Mouse (Mus musculus): Measurements from ENCODE around the gene Tmcc3. TPM values are rescaled to one million over a fixed set of nuclear protein-coding genes. Genes with fewer than 3 reads are reported as not detected.
A peak's percentile ranks its signal among the peaks of the same experiment; 100 is the strongest.

The Tmcc3 gene
- polyA plus RNA-seq, 1 experiment from 2014 or later = 5.7 TPM

DNA sequence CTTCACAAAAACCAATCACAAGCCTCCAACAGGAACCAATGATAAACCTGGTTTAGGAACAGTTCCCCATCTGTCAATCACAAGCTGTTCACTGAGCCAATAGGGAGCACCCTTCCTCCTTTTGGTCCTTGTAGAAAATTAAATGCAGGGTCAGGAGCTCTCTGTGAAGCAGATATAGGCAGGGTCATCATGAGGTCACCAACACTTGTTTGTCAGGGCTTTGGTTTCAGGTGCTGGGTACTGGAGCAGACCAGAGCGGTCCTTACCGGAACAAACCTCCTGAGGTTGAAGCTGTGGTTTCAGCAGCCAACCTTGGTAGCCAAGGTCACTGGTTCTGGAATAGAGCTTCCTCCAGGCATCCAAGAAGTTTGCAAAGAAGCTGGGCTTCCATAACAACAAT, 12.4 kb upstream of the Tmcc3 start:
- H3K9me3 ChIP-seq (replicated peaks) = no peaks in the 10 kb centered on the region
- H3K4me3 ChIP-seq = no peak overlapping the region
- H3K27me3 ChIP-seq (ENCODE audit: low read depth, poor library complexity, severe bottlenecking) = no peaks in the 10 kb centered on the region
- no peak for DNase-seq (ENCODE audit: low spot score)
- 95% methylated on average over 2 of the region's 2 CpGs for WGBS
- H3K4me1 ChIP-seq = peaks cover 21% of the 10 kb centered on the region
- no peaks in the 10 kb centered on the region for H3K36me3 ChIP-seq
- H3K27ac ChIP-seq = no peak overlapping the region

GRCm38 (mm10) chr10:94304064-94304657, 7.6 kb upstream of the Tmcc3 start:
- Histone ChIP-seq H3K27me3 (ENCODE audit: low read depth, poor library complexity, severe bottlenecking) (no peaks in the 10 kb centered on the region), H3K27ac (no peak overlapping the region), H3K9me3 (replicated peaks) (no peaks in the 10 kb centered on the region), H3K36me3 (no peaks in the 10 kb centered on the region), H3K4me1 (no peaks in the 10 kb centered on the region), H3K4me3 (no peak overlapping the region)
- WGBS = 89% methylated on average over 9 of the region's 9 CpGs
- DNase-seq (ENCODE audit: low spot score) = no peak

DNA sequence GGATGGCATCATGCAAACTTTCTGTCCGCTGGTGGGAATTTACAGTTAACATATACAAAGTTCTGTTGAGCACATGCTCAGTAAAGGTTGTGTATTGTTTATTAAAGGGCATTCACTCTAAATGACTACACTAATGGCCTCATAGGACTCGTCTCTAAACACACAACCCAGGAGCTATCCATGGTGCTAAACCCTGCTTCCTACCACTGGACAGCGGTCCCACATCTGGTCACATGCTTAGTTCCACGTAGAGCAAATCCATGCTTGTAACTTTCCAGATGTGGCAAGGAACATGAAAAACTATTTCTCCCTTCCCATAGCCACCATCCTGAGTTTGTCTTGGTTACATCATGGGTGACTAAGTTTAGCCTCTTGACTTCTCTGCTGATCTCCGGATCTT, 6.2 kb upstream of the Tmcc3 start:
- peaks cover 7% of the 10 kb centered on the region for H3K27me3 ChIP-seq (ENCODE audit: low read depth, poor library complexity, severe bottlenecking)
- H3K4me3 ChIP-seq = no peak overlapping the region
- peak; percentile 58 for DNase-seq (ENCODE audit: low spot score)
- H3K27ac ChIP-seq = no peak overlapping the region
- no peaks in the 10 kb centered on the region for H3K4me1 ChIP-seq
- 63% methylated on average over 5 of the region's 5 CpGs for WGBS
- H3K36me3 ChIP-seq = no peaks in the 10 kb centered on the region
- H3K9me3 ChIP-seq (replicated peaks) = no peaks in the 10 kb centered on the region

- 54% methylated on average over 9 of the region's 9 CpGs for WGBS
- H3K4me3 ChIP-seq = no peak overlapping the region
- no peaks in the 10 kb centered on the region for H3K9me3 ChIP-seq (replicated peaks)
- peaks cover 15% of the 10 kb centered on the region for H3K4me1 ChIP-seq
- peaks cover 45% of the 10 kb centered on the region for H3K27me3 ChIP-seq (ENCODE audit: low read depth, poor library complexity, severe bottlenecking)
- H3K27ac ChIP-seq = no peak overlapping the region
- no peak for DNase-seq (ENCODE audit: low spot score)
- no peaks in the 10 kb centered on the region for H3K36me3 ChIP-seq
Measured at GRCm38 (mm10) chr10:94310499-94311267, 1.1 kb upstream of the Tmcc3 start.

DNA sequence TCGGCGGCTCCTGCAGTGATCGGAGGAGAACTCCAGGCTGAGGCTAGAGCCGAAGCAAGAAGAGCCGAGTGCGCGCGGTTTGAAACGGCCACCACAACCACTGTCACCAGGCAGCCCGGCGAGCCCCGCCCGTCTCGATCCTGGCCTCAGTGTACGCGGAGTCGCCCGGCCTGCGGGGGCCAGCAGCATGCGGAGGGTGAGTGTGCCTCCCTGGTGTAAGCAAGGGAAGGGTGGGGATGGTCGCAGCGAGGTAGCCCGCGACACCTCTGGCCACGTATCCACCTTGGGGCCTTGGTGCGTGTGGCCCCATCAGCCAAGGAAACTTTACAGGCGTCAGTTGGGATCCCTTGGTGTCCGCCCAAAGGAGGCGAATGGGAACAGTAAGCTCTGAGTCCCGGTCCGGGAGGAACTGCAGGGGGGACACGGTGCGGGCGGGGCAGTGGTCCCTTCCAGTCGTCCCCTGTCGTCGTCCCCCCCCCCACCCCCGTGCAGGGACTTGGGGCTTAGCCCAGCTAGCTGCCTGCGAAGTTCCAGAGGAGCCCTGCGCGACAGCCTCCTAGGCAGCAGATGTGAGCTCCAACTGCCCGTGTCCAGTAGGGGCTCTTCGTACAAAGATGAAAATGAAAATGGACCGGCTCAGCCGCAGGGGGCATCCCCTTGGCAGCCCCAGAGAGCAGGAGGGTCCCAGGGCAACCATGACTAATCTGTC, 412 bp downstream of the Tmcc3 start:
- H3K4me3 ChIP-seq = peak overlapping the region; percentile 59
- peak; percentile 61 for DNase-seq (ENCODE audit: low spot score)
- H3K4me1 ChIP-seq = peaks cover 15% of the 10 kb centered on the region
- WGBS = 1% methylated on average over 45 of the region's 45 CpGs
- H3K36me3 ChIP-seq = no peaks in the 10 kb centered on the region
- H3K27ac ChIP-seq = 0 out of 2 replicates have a peak overlapping the region, but pooled peaks have one; percentile 25
- no peaks in the 10 kb centered on the region for H3K9me3 ChIP-seq (replicated peaks)
- H3K27me3 ChIP-seq (ENCODE audit: low read depth, poor library complexity, severe bottlenecking) = peaks cover 45% of the 10 kb centered on the region

DNA sequence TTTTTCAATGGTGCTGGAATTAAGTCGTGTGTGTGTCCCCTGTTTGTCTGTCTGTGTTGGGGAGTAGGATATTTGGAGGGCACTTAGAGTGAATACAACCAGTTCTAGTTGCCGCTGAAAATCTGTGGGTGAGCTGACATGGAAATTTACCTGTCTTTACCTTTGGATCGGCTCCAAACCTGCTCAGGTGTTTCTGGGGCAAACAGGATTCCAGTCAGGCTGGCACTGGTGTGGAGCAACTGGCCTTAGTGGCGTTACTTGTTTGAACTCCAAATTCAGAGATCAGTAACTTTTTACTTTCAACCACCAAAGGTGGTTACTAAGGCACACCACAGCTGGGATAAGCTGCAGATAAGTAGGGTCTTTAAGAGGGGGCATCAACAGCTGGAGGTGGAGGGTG, 1.4 kb downstream of the Tmcc3 start:
- peaks cover 45% of the 10 kb centered on the region for H3K27me3 ChIP-seq (ENCODE audit: low read depth, poor library complexity, severe bottlenecking)
- DNase-seq (ENCODE audit: low spot score) = no peak
- no peaks in the 10 kb centered on the region for H3K36me3 ChIP-seq
- H3K4me3 ChIP-seq = no peak overlapping the region
- 82% methylated on average over 4 of the region's 4 CpGs for WGBS
- no peaks in the 10 kb centered on the region for H3K9me3 ChIP-seq (replicated peaks)
- H3K27ac ChIP-seq = no peak overlapping the region
- peaks cover 15% of the 10 kb centered on the region for H3K4me1 ChIP-seq

GRCm38 (mm10) chr10:94318574-94318973, 6.8 kb downstream of the Tmcc3 start:
- DNase-seq (ENCODE audit: low spot score) = no peak
- Histone ChIP-seq H3K4me3 (no peak overlapping the region), H3K36me3 (no peaks in the 10 kb centered on the region), H3K27ac (no peak overlapping the region), H3K27me3 (ENCODE audit: low read depth, poor library complexity, severe bottlenecking) (peaks cover 8% of the 10 kb centered on the region), H3K4me1 (no peaks in the 10 kb centered on the region), H3K9me3 (replicated peaks) (no peaks in the 10 kb centered on the region)
- 78% methylated on average over 4 of the region's 4 CpGs for WGBS

DNA sequence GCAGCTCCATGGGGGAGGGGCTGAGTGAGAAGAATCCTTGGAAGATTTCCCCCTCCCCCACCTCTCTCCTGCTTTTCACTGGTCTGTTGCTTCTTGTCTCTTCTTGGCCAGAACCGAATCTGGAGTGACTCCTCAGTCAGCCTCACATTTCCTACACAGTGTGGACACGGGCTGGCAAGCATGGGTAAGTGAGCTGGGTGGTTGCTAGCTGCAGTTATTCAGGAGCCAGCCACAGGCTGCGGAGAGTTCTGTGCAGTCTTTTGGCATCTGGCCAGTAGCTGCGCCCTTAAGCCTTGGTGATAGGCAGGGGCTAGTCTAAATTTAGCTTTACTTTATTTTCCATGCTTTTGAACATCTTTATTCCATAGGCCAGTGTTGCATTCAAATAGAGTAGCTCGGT, 18.2 kb downstream of the Tmcc3 start:
- Histone ChIP-seq H3K4me3 (no peak overlapping the region), H3K27ac (no peak overlapping the region), H3K36me3 (no peaks in the 10 kb centered on the region), H3K4me1 (no peaks in the 10 kb centered on the region), H3K27me3 (ENCODE audit: low read depth, poor library complexity, severe bottlenecking) (no peaks in the 10 kb centered on the region), H3K9me3 (replicated peaks) (no peaks in the 10 kb centered on the region)
- WGBS = 76% methylated on average over 5 of the region's 5 CpGs
- no peak for DNase-seq (ENCODE audit: low spot score)

DNA sequence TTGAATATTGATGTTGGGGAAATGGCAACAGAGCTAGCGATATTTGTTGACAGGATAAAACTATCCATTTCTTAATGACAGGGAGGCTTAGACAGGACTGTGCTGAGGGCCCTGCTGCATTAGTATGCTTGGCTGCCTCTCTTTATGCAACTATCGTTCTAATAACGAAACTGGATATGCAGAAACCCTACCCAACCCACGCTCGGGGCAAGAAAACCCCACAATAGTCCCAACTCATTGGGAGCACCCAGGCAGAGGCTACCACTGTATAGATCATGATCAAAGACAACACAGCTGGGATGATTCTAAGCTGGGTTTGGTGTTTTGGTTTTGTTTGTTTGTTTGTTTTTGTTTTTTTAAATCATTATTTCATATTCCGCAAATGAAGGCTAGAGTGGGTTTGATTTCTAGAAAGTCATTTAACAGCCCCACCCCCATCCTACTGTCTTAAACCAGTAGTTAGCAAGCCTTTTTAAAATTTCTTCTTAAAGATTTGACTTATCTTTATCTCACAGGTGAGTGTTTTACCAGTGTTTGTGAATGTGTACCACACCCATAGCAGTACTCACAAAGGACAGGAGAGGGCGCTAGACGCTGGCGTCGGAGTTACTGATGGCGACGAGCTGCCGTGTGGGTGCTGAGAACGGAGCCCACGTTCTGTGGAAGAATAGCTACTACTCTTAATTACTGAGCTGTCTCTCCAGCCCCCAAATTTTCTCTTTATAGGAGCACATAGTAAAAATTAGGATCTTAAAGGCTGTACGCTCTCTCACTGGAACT, 20.8 kb downstream of the Tmcc3 start:
- no peak overlapping the region for H3K4me3 ChIP-seq
- H3K27me3 ChIP-seq (ENCODE audit: low read depth, poor library complexity, severe bottlenecking) = no peaks in the 10 kb centered on the region
- H3K27ac ChIP-seq = no peak overlapping the region
- H3K4me1 ChIP-seq = no peaks in the 10 kb centered on the region
- H3K36me3 ChIP-seq = no peaks in the 10 kb centered on the region
- DNase-seq (ENCODE audit: low spot score) = no peak
- H3K9me3 ChIP-seq (replicated peaks) = no peaks in the 10 kb centered on the region
- 89% methylated on average over 16 of the region's 16 CpGs for WGBS

DNA sequence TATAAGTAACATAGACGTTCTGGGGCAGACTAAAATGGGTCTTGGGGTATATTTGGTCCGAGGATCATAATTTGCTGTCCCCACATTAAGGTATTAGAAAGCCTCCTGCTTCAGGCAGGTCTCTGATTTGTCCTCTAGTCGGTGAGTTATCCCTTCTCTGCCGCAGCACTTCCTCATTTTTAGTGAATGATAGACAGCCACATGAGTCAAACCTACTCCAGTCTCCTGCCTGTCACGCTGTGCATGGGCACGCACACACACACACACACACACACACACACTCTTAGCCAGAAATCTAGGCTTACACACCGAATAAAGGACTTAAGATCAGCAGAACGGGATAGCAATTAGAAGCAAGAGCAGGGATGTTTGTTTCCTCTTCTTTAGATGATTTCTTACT, 21.6 kb downstream of the Tmcc3 start:
- Histone ChIP-seq H3K4me3 (no peak overlapping the region), H3K27me3 (ENCODE audit: low read depth, poor library complexity, severe bottlenecking) (no peaks in the 10 kb centered on the region), H3K9me3 (replicated peaks) (no peaks in the 10 kb centered on the region), H3K27ac (no peak overlapping the region), H3K4me1 (no peaks in the 10 kb centered on the region), H3K36me3 (no peaks in the 10 kb centered on the region)
- no peak for DNase-seq (ENCODE audit: low spot score)
- 90% methylated on average over 8 of the region's 8 CpGs for WGBS

DNA sequence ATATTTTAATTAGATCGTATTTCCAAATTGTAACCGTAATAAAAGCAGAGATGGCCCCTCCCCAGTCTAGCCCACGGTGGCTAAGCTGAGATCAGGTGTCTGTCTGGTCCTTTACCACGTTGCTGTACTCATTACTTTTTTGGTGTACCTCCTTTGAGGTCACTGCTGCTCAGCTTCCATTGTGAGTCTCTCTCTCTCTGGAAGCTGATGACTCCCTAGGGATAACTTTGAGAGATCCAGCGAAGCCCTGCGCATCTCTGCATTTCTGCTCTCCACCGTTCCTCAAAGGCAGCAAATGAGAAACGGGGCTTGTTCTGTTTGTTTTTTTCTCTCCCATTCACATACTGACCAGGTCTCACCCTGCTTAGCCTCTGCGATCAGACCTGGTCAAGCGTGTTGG, 23.3 kb downstream of the Tmcc3 start:
- WGBS = 89% methylated on average over 10 of the region's 10 CpGs

GRCm38 (mm10) chr10:94336071-94336470, 24.3 kb downstream of the Tmcc3 start:
- Histone ChIP-seq H3K4me3 (no peak overlapping the region), H3K36me3 (no peaks in the 10 kb centered on the region), H3K9me3 (replicated peaks) (no peaks in the 10 kb centered on the region), H3K27ac (no peak overlapping the region), H3K27me3 (ENCODE audit: low read depth, poor library complexity, severe bottlenecking) (no peaks in the 10 kb centered on the region), H3K4me1 (no peaks in the 10 kb centered on the region)
- no peak for DNase-seq (ENCODE audit: low spot score)
- 92% methylated on average over 6 of the region's 6 CpGs for WGBS

More for the DNA sequence above, 23.3 kb downstream of the Tmcc3 start:
- no peak overlapping the region for H3K27ac ChIP-seq
- H3K36me3 ChIP-seq = no peaks in the 10 kb centered on the region
- no peaks in the 10 kb centered on the region for H3K9me3 ChIP-seq (replicated peaks)
- H3K4me1 ChIP-seq = no peaks in the 10 kb centered on the region
- no peak for DNase-seq (ENCODE audit: low spot score)
- H3K27me3 ChIP-seq (ENCODE audit: low read depth, poor library complexity, severe bottlenecking) = no peaks in the 10 kb centered on the region
- no peak overlapping the region for H3K4me3 ChIP-seq

All from limb, embryonic 10.5 days (tissue).